In the genomic region with DNA sequence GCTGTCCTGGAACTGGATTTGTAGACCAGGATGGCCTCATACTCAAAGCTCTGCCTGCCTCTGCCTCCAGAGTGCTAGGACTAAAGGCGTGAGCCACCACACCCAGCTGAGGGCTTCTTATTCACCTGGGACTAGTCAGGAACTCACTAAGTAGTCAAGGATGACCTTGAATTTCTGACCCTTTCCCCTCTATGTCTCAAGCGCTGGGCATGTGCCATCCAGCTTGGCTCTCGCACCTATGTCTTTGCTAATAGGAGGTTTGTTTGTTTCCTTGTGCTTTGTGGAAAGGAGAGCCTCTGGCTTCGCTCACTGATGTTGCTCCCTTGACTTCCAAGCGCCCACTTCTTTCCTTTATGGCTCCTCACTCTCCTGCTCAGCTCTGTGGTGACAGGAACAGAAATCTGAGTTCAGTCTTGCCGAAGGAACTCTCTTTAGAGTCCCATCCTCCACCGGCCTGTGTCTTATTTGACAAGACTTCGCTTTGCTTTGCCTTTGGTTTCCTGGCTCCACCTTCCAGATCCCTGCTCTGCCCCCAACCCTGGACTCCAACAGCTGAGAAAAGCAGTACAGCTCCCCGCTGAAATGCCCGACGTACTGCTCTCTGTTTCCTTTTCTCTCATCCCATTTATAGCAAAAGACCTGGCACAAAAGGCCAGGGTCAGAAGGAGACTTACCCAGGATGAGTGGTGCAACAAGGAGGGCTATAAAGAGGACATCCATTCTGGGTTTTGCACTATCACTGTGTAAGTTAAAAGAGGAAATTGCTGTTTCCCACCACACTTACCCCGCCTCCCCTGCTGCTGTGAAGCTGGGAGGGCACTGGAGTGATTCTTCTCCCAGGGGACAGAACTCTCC, we compare ENCODE assay signal across 8 mouse cellular contexts. TPM values are rescaled to one million over a fixed set of nuclear protein-coding genes. Genes with fewer than 3 reads are reported as not detected.
DNase-seq lines count a peak whose midpoint lies in the region; ATAC-seq and TF ChIP-seq lines count a peak whose summit lies in the region.

A gene (minus strand): TSS at position 795 of the 855 bp plus-strand sequence.

- H3K27me3 ChIP-seq in embryonic facial prominence, embryonic 10.5 days (replicated peaks; ENCODE audit: low read depth, poor library complexity, severe bottlenecking) = no peaks in the 10 kb centered on the region
- H3K27me3 ChIP-seq in heart, postnatal 0 days (ENCODE audit: control insufficient read depth, insufficient read depth, low read length) = no peaks in the 10 kb centered on the region
- no peaks in the 10 kb centered on the region for H3K27me3 ChIP-seq in midbrain, embryonic 15.5 days (replicated peaks)

- peaks cover 52% of the 10 kb centered on the region for H3K4me1 ChIP-seq in embryonic facial prominence, embryonic 10.5 days
- peaks cover 18% of the 10 kb centered on the region; the same call in 1 of the 2 replicates for H3K4me1 ChIP-seq in heart, postnatal 0 days (ENCODE audit: control insufficient read depth, insufficient read depth)
- peaks cover 21% of the 10 kb centered on the region for H3K4me1 ChIP-seq in midbrain, embryonic 15.5 days

- no peak for TF ChIP-seq EP300 in heart, postnatal 0 days (IDR thresholded peaks at IDR 0.05; ENCODE audit: low read depth)

- peaks cover 7% of the 10 kb centered on the region; the same call in 1 of the 2 replicates for H3K36me3 ChIP-seq in embryonic facial prominence, embryonic 10.5 days (replicated peaks)
- H3K36me3 ChIP-seq in heart, postnatal 0 days (replicated peaks; ENCODE audit: control insufficient read depth, insufficient read depth, low read length) = peaks cover 12% of the 10 kb centered on the region
- no peaks in the 10 kb centered on the region for H3K36me3 ChIP-seq in midbrain, embryonic 15.5 days (replicated peaks)

- H3K4me2 ChIP-seq in heart, postnatal 0 days (ENCODE audit: low read depth, low read length) = peak within 1 kb of the TSS; percentile 64
- no peak within 1 kb of the TSS for H3K4me2 ChIP-seq in midbrain, embryonic 15.5 days

- DNase-seq in spleen, adult 18-20 months = peak; percentile 60 to 64
- no peak for DNase-seq in spleen, adult 12 weeks (ENCODE audit: low spot score)
- peak; percentile 29 for DNase-seq in embryonic facial prominence, embryonic 10.5 days (ENCODE audit: low spot score)
- DNase-seq in heart, postnatal 0 days (ENCODE audit: low spot score) = peak; percentile 69
- DNase-seq in liver = peak; percentile 49
- no peak for DNase-seq in T-cell, adult 2 months (ENCODE audit: low spot score)
- DNase-seq in left cerebral cortex, adult 8-10 months (ENCODE audit: low spot score in 2 of 2) = no peak

- 24% methylated on average over 12 of the region's 12 CpGs for WGBS in embryonic facial prominence, embryonic 10.5 days
- WGBS in heart, postnatal 0 days = 23% methylated on average over 12 of the region's 12 CpGs
- WGBS in midbrain, embryonic 15.5 days = 26% methylated on average over 12 of the region's 12 CpGs

- peak within 1 kb of the TSS; percentile 33 for H3K4me3 ChIP-seq in embryonic facial prominence, embryonic 10.5 days
- H3K4me3 ChIP-seq in heart, postnatal 0 days (ENCODE audit: low read depth, low read length) = peak within 1 kb of the TSS; percentile 40
- 0 out of 2 replicates have a peak within 1 kb of the TSS, but pooled peaks have one; percentile 5 for H3K4me3 ChIP-seq in midbrain, embryonic 15.5 days

- peak within 1 kb of the TSS; percentile 84 for H3K27ac ChIP-seq in embryonic facial prominence, embryonic 10.5 days (replicated peaks)
- peak within 1 kb of the TSS; percentile 94 for H3K27ac ChIP-seq in heart, postnatal 0 days (ENCODE audit: low read depth)
- H3K27ac ChIP-seq in midbrain, embryonic 15.5 days = peak within 1 kb of the TSS; percentile 79

- no peak for TF ChIP-seq CTCF in heart, postnatal 0 days (IDR thresholded peaks at IDR 0.05; ENCODE audit: low read depth)

- ATAC-seq in heart, postnatal 0 days (ENCODE audit: insufficient read depth, low read depth) = no peak
- no peak for ATAC-seq in midbrain, embryonic 15.5 days (replicated peaks)

- H3K9ac ChIP-seq in heart, postnatal 0 days (replicated peaks; ENCODE audit: low read depth, low read length) = peak within 1 kb of the TSS; percentile 40
- no peak within 1 kb of the TSS for H3K9ac ChIP-seq in midbrain, embryonic 15.5 days

- H3K9me3 ChIP-seq in embryonic facial prominence, embryonic 10.5 days = no peaks in the 10 kb centered on the region
- H3K9me3 ChIP-seq in heart, postnatal 0 days (replicated peaks; ENCODE audit: control insufficient read depth, low read length) = no peaks in the 10 kb centered on the region
- no peaks in the 10 kb centered on the region for H3K9me3 ChIP-seq in midbrain, embryonic 15.5 days

RNA-seq across cellular contexts. Expression of the gene that starts here (rescaled TPM):
- polyA plus RNA-seq in embryonic facial prominence, embryonic 10.5 days (2016; fragmentation: Nextera tagmentation; extraction: Ambion mirVana) = 7.6 and 10.2 TPM in 2 replicates
- total RNA-seq in heart, postnatal 0 days (2014; rRNA removed; ENCODE audit: low replicate concordance) = 5.3 and 41.9 TPM in 2 replicates
- polyA plus RNA-seq in heart, postnatal 0 days (2015; fragmentation: Nextera tagmentation; extraction: Ambion mirVana) = 38.0 and 39.2 TPM in 2 replicates
- polyA plus RNA-seq in midbrain, embryonic 15.5 days (2015; fragmentation: Nextera tagmentation; extraction: Ambion mirVana) = 18.8 and 22.2 TPM in 2 replicates
- total RNA-seq in left cerebral cortex, adult 8-10 months (2022) = 10 to 100 TPM in 1 of 4 experiments, 1 to 10 TPM in 3; 6.0 to 14.9 (median 8.1) TPM

Comparison
In these comparisons a context has a peak if more than half of its experiments do, and no peak if none do; other contexts are left out.
1. DNase-seq: peak in spleen, adult 18-20 months (2 of 2), embryonic facial prominence, embryonic 10.5 days (single experiment), heart, postnatal 0 days (single experiment) and liver (single experiment); none in spleen, adult 12 weeks (single experiment), T-cell, adult 2 months (single experiment) and left cerebral cortex, adult 8-10 months (0 of 2).
2. Peak in every context shown above with its lines, with median percentiles within 50 percentile points of each other: H3K27ac ChIP-seq and H3K4me3 ChIP-seq.